Mouse (Mus musculus) C2C12 (cell line): ENCODE measurements around the gene Pcna.

ENCODE experiments used
- CEBPB ChIP-seq: IDR thresholded peaks from one replicate; pipeline ENCODE4 v1.6.1; 2011; ENCODE audit warnings: low read depth, mild to moderate bottlenecking, control low read depth, moderate library complexity
- CTCF ChIP-seq: IDR thresholded peaks from one replicate; pipeline ENCODE4 v1.5.1; 2011; ENCODE audit not compliant: control insufficient read depth, insufficient read depth, insufficient read length
- FOSL1 ChIP-seq: IDR thresholded peaks from one replicate; pipeline ENCODE4 v1.8.0; 2011; ENCODE audit warnings: mild to moderate bottlenecking, low read length; ENCODE audit not compliant: poor library complexity, insufficient read depth, severe bottlenecking
- MAX ChIP-seq: IDR thresholded peaks from one replicate; pipeline ENCODE4 v1.6.1; 2011; ENCODE audit warnings: mild to moderate bottlenecking, control low read depth
- MYOD1 ChIP-seq: IDR thresholded peaks from one replicate; pipeline ENCODE4 v1.6.1; 2011; ENCODE audit warnings: low read depth; ENCODE audit not compliant: control insufficient read depth, insufficient read length
- MYOG ChIP-seq: IDR thresholded peaks from one replicate; pipeline ENCODE4 v1.6.1; 2011; ENCODE audit not compliant: control insufficient read depth, insufficient read length; ENCODE audit errors: extremely low read depth
- USF1 ChIP-seq: IDR thresholded peaks from one replicate; pipeline ENCODE4 v1.6.1; 2011; ENCODE audit warnings: low read depth, mild to moderate bottlenecking, control low read depth, moderate library complexity

- TF ChIP-seq CTCF (no peak), USF1 (no peak), MYOD1 (no peak), MAX (no peak), MYOG (no peak), FOSL1 (no peak), CEBPB (no peak)
Measured at GRCm38 (mm10) chr2:132276249-132276648, 23.1 kb upstream of the Pcna start.
